Mouse (Mus musculus) kidney, embryonic 16.5 days (tissue): ENCODE data around the gene Fxyd1. TPM values are rescaled to one million over a fixed set of nuclear protein-coding genes. Genes with fewer than 3 reads are reported as not detected.

Experiments
- ATAC-seq: fragments of 200-750 bp; cut with Nextera tagmentation; 2 replicates; pipeline ENCODE4 v1.8.0; 2017; ENCODE audit warnings: moderate TSS enrichment; ENCODE audit not compliant: low FRiP score, low TSS enrichment
- H3K27ac ChIP-seq: fragments of 300-500 bp; sonication (generic); 2 replicates; pipeline ENCODE4 v1.5.1; 2014; ENCODE audit warnings: low read length
- H3K27me3 ChIP-seq: fragments of 300-500 bp; sonication (generic); 2 replicates; pipeline ENCODE4 v1.6.1; 2014; ENCODE audit warnings: low read length, control low read depth, mixed read lengths; ENCODE audit not compliant: insufficient read depth
- H3K36me3 ChIP-seq: fragments of 300-500 bp; sonication (generic); 2 replicates; pipeline ENCODE4 v1.6.1; 2014; ENCODE audit warnings: low read length, control low read depth, mixed read lengths; ENCODE audit not compliant: insufficient read depth
- H3K4me1 ChIP-seq: fragments of 300-500 bp; sonication (generic); 2 replicates; pipeline ENCODE4 v1.6.1; 2014; ENCODE audit warnings: low read length, control low read depth, mixed read lengths; ENCODE audit not compliant: insufficient read depth
- H3K4me2 ChIP-seq: fragments of 300-500 bp; sonication (generic); replicated peaks from 2 replicates; pipeline ENCODE4 v1.6.1; 2014; ENCODE audit warnings: low read depth, low read length
- H3K4me3 ChIP-seq: fragments of 300-500 bp; sonication (generic); 2 replicates; pipeline ENCODE4 v1.5.1; 2014; ENCODE audit warnings: mild to moderate bottlenecking, low read length
- H3K9ac ChIP-seq: fragments of 300-500 bp; sonication (generic); replicated peaks from 2 replicates; pipeline ENCODE4 v1.6.1; 2014; ENCODE audit warnings: low read length
- H3K9me3 ChIP-seq: fragments of 300-500 bp; sonication (generic); 2 replicates; pipeline ENCODE4 v1.6.1; 2016; ENCODE audit warnings: low read length, control low read depth
- WGBS: fragments of 180-500 bp; shearing (Covaris S2); extraction: QIAGEN DNeasy Blood & Tissue Kit; methylation state at CpG from one replicate; pipeline ENCODE4 v1.1.7; 2014; 5-methylcytosine and 5-hydroxymethylcytosine counted together
- polyA plus RNA-seq: library from polyadenylated mRNA; unstranded; fragments of >200 nt; fragmentation: Nextera tagmentation; extraction: Ambion mirVana; gene quantifications from 2 replicates; pipeline ENCODE4 v1.2.1, GENCODE M21; 2015

Fxyd1 gene
- polyA plus RNA-seq, 1 experiment from 2014 or later, result 48.3 TPM

DNA sequence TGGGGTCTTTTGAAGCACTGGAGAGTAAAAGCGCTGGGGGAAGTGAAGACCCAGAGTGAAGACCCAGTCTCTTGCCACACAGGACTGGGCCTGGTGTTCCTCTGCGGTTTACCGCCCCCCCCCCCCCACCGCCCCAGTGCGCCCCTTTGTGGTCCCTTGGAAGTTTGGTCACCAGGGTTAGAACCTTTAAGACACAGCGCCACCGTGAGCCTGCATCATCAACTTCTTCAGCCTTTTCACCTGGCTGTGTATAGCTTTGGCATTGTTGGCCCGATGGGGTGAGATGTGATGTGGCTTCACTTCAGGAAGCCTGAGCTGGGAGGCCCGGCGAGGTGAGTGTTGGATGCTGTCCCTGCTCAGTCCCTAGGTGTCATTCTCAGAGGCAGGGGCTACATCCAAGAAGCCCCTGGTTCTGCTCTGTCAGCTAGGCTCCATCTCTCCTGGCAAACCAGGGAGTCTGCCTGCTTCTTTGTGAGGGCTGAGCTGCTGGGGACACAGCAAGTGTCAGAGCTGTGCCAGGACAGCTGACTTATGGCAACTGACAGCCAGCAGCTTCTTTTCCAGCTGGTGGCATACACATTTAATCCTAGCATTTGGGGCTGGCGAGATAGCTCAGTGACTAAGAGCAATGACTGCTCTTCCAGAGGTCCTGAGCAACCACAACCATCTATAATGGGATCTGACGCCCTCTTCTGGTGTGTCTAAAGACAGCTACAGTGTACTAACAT, 37.9 kb upstream of the Fxyd1 start:
- no peaks in the 10 kb centered on the region for H3K9me3 ChIP-seq
- no peak overlapping the region for H3K4me3 ChIP-seq
- no peak for ATAC-seq
- no peak overlapping the region for H3K9ac ChIP-seq
- H3K27ac ChIP-seq, result no peak overlapping the region
- 0 out of 2 replicates have a peak, but pooled peaks cover 3% of the 10 kb centered on the region for H3K4me1 ChIP-seq
- WGBS, result 30% methylated on average over 12 of the region's 12 CpGs
- no peak overlapping the region for H3K4me2 ChIP-seq
- no peaks in the 10 kb centered on the region for H3K36me3 ChIP-seq
- H3K27me3 ChIP-seq, result no peaks in the 10 kb centered on the region

DNA sequence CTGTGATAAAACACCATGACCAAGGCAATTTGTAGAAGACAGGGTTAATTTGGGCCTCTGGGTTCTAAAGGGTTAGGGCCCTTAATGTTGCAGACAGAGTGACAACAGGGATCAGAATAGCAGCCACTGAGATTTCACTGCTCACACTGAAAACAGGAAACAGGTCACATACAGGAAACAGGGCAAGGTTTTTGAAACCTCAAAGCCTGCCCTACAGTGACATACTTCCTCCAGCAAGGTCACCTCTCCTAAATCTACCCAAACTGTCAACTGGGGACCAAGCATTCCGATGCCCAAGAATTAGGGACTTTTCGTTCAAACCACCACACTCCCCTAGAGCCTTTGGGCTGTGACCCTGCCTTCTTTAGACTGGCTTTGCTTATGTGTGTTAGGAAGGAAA, 32.7 kb upstream of the Fxyd1 start:
- 0 out of 2 replicates have a peak, but pooled peaks cover 6% of the 10 kb centered on the region for H3K4me1 ChIP-seq
- no peaks in the 10 kb centered on the region for H3K36me3 ChIP-seq
- no peak overlapping the region for H3K9ac ChIP-seq
- ATAC-seq, result no peak
- no peaks in the 10 kb centered on the region for H3K9me3 ChIP-seq
- H3K4me2 ChIP-seq, result no peak overlapping the region
- H3K27ac ChIP-seq, result no peak overlapping the region
- H3K27me3 ChIP-seq, result no peaks in the 10 kb centered on the region
- H3K4me3 ChIP-seq, result no peak overlapping the region
- 51% methylated on average over 2 of the region's 2 CpGs for WGBS

DNA sequence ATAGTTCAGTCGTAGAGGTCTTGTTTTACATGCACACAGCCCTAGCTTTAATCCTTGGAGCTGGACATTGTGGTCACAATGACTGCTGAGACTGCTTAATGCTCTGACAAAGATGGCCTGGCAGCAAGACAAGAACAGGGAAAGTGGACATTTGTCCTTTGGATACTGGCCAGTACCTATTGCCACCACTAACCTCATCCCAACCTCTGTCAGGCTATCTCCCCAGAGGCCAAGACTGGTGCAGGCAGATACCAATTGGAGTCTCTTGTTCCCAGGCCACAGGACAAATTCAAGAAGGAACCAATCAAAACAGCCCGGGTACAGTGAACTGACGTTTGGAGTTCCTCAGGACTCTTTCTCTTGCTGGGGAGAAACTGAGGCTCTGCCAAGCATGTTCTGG, 31.2 kb upstream of the Fxyd1 start:
- Histone ChIP-seq H3K4me2 (no peak overlapping the region), H3K9ac (no peak overlapping the region), H3K4me1 (0 out of 2 replicates have a peak, but pooled peaks cover 13% of the 10 kb centered on the region), H3K9me3 (no peaks in the 10 kb centered on the region), H3K4me3 (no peak overlapping the region), H3K27me3 (no peaks in the 10 kb centered on the region), H3K36me3 (no peaks in the 10 kb centered on the region), H3K27ac (no peak overlapping the region)
- WGBS, result 65% methylated on average over 3 of the region's 3 CpGs
- no peak for ATAC-seq

GRCm38 (mm10) chr7:31087262-31087661, 30.3 kb upstream of the Fxyd1 start:
- H3K9ac ChIP-seq, result no peak overlapping the region
- no peak for ATAC-seq

GRCm38 (mm10) chr7:31086175-31086755, 29.3 kb upstream of the Fxyd1 start:
- Histone ChIP-seq H3K4me2 (no peak overlapping the region), H3K9me3 (no peaks in the 10 kb centered on the region), H3K9ac (no peak overlapping the region), H3K27me3 (no peaks in the 10 kb centered on the region), H3K27ac (no peak overlapping the region), H3K4me1 (0 out of 2 replicates have a peak, but pooled peaks cover 13% of the 10 kb centered on the region), H3K36me3 (no peaks in the 10 kb centered on the region), H3K4me3 (no peak overlapping the region)
- no peak for ATAC-seq
- 85% methylated on average over 9 of the region's 9 CpGs for WGBS

More at GRCm38 (mm10) chr7:31087262-31087661, 30.3 kb upstream of the Fxyd1 start:
- H3K9me3 ChIP-seq, result no peaks in the 10 kb centered on the region
- no peak overlapping the region for H3K4me2 ChIP-seq
- no peaks in the 10 kb centered on the region for H3K36me3 ChIP-seq
- 0 out of 2 replicates have a peak, but pooled peaks cover 13% of the 10 kb centered on the region for H3K4me1 ChIP-seq
- no peaks in the 10 kb centered on the region for H3K27me3 ChIP-seq
- WGBS, result 26% methylated on average over 2 of the region's 2 CpGs
- no peak overlapping the region for H3K4me3 ChIP-seq
- H3K27ac ChIP-seq, result no peak overlapping the region

GRCm38 (mm10) chr7:31085171-31085570, 28.2 kb upstream of the Fxyd1 start:
- Histone ChIP-seq H3K36me3 (no peaks in the 10 kb centered on the region), H3K9me3 (peaks cover 3% of the 10 kb centered on the region; the same call in 1 of the 2 replicates), H3K27ac (peak overlapping the region; percentile 29; the same call in 1 of the 2 replicates), H3K4me3 (no peak overlapping the region), H3K4me2 (no peak overlapping the region), H3K4me1 (0 out of 2 replicates have a peak, but pooled peaks cover 13% of the 10 kb centered on the region), H3K27me3 (no peaks in the 10 kb centered on the region), H3K9ac (no peak overlapping the region)
- ATAC-seq, result no peak
- 35% methylated on average over 3 of the region's 3 CpGs for WGBS

DNA sequence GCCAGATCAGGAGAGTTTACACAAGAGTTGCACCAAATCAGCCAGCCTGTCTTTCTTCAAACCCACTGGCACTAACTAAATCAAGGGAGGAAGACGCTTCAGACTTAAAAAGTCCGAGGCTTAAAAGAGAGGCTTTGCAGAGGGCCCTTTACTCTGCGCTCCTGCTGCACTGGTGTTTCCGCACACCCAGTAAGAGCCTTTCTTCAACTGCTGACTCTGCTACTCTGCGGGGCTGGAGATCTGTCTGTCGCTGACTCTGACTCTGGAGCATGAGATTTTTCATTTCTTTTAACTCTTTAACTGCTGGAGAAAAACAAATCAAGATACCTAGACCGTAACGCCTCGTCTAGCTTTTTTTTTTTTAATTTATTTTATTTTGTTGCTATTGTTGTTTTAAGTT, 27.1 kb upstream of the Fxyd1 start:
- ATAC-seq, result no peak
- Histone ChIP-seq H3K27ac (peak overlapping the region; percentile 39; the same call in 1 of the 2 replicates), H3K9ac (no peak overlapping the region), H3K36me3 (no peaks in the 10 kb centered on the region), H3K4me3 (no peak overlapping the region), H3K27me3 (no peaks in the 10 kb centered on the region), H3K4me1 (0 out of 2 replicates have a peak, but pooled peaks cover 13% of the 10 kb centered on the region), H3K9me3 (peaks cover 3% of the 10 kb centered on the region; the same call in 1 of the 2 replicates), H3K4me2 (no peak overlapping the region)
- 53% methylated on average over 9 of the region's 9 CpGs for whole genome bisulfite sequencing

- ATAC-seq, result no peak
- WGBS, result 70% methylated on average over 14 of the region's 14 CpGs
Measured at GRCm38 (mm10) chr7:31082831-31083588, 26.0 kb upstream of the Fxyd1 start.

DNA sequence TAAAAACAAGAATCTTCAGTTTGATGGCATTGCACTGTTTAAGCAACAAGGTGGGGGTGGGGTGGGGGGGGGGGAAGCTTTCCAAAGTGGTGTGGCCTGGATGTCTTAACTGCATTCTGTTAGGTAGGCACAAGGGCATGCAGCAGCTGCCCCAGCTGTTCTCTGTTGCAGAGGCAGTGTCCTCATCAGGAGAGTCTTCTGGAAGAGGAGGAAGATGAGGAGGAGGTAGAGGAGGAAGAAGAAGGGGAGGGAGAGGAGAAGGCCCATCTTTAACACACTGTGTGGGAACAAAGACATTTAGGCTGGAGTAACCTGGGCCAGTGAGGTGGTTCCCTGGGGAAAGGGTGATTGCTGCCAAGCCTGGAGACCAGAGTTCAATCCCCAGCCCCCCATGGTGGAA, 25.1 kb upstream of the Fxyd1 start:
- H3K4me1 ChIP-seq, result 0 out of 2 replicates have a peak, but pooled peaks cover 13% of the 10 kb centered on the region
- H3K36me3 ChIP-seq, result no peaks in the 10 kb centered on the region
- H3K4me3 ChIP-seq, result no peak overlapping the region
- H3K9ac ChIP-seq, result no peak overlapping the region
- no peak for ATAC-seq
- H3K4me2 ChIP-seq, result no peak overlapping the region
- peaks cover 3% of the 10 kb centered on the region; the same call in 1 of the 2 replicates for H3K9me3 ChIP-seq
- H3K27ac ChIP-seq, result no peak overlapping the region
- H3K27me3 ChIP-seq, result no peaks in the 10 kb centered on the region

More at GRCm38 (mm10) chr7:31082831-31083588, 26.0 kb upstream of the Fxyd1 start:
- H3K27ac ChIP-seq, result no peak overlapping the region
- H3K27me3 ChIP-seq, result no peaks in the 10 kb centered on the region
- H3K4me2 ChIP-seq, result no peak overlapping the region
- no peaks in the 10 kb centered on the region for H3K36me3 ChIP-seq
- 0 out of 2 replicates have a peak overlapping the region, but pooled peaks have one; percentile 7 for H3K9ac ChIP-seq
- no peak overlapping the region for H3K4me3 ChIP-seq
- peaks cover 3% of the 10 kb centered on the region; the same call in 1 of the 2 replicates for H3K9me3 ChIP-seq
- H3K4me1 ChIP-seq, result 0 out of 2 replicates have a peak, but pooled peaks cover 13% of the 10 kb centered on the region
